Mouse (Mus musculus) hindbrain, embryonic 13.5 days (tissue): ENCODE results near the gene Cdk5rap2. TPM values are rescaled to one million over a fixed set of nuclear protein-coding genes. Genes with fewer than 3 reads are reported as not detected.

Experiments used
- ATAC-seq: fragments of 200-750 bp; cut with Nextera tagmentation; 2 replicates; pipeline ENCODE4 v1.8.0; 2017; ENCODE audit warnings: moderate TSS enrichment; ENCODE audit not compliant: low FRiP score
- H3K27ac ChIP-seq: fragments of 300-500 bp; sonication (generic); 2 replicates; pipeline ENCODE4 v1.5.1; 2015; ENCODE audit warnings: inconsistent platforms, mild to moderate bottlenecking, moderate library complexity
- H3K27me3 ChIP-seq: fragments of 300-500 bp; sonication (generic); 2 replicates; pipeline ENCODE4 v1.6.1; 2015; ENCODE audit warnings: mild to moderate bottlenecking, inconsistent platforms
- H3K36me3 ChIP-seq: fragments of 300-500 bp; sonication (generic); 2 replicates; pipeline ENCODE4 v1.6.1; 2015; ENCODE audit warnings: mild to moderate bottlenecking, inconsistent platforms
- H3K4me1 ChIP-seq: fragments of 300-500 bp; sonication (generic); replicated peaks from 2 replicates; pipeline ENCODE4 v1.6.1; 2015; ENCODE audit warnings: inconsistent platforms
- H3K4me2 ChIP-seq: fragments of 300-500 bp; sonication (generic); 2 replicates; pipeline ENCODE4 v1.6.1; 2015; ENCODE audit warnings: inconsistent platforms, mild to moderate bottlenecking, moderate library complexity
- H3K4me3 ChIP-seq: fragments of 300-500 bp; sonication (generic); 2 replicates; pipeline ENCODE4 v1.5.1; 2015; ENCODE audit warnings: mild to moderate bottlenecking, inconsistent platforms
- H3K9ac ChIP-seq: fragments of 300-500 bp; sonication (generic); 2 replicates; pipeline ENCODE4 v1.6.1; 2015; ENCODE audit warnings: mild to moderate bottlenecking, inconsistent platforms
- H3K9me3 ChIP-seq: fragments of 300-500 bp; sonication (generic); 2 replicates; pipeline ENCODE4 v1.6.1; 2016; ENCODE audit warnings: inconsistent platforms
- WGBS: fragments of 180-500 bp; shearing (Covaris S2); methylation state at CpG from one replicate; pipeline ENCODE4 v1.1.7; 2015; 5-methylcytosine and 5-hydroxymethylcytosine counted together
- polyA plus RNA-seq: library from polyadenylated mRNA; unstranded; fragments of >200 nt; fragmentation: Nextera tagmentation; extraction: Ambion mirVana; gene quantifications from 2 replicates; pipeline ENCODE4 v1.2.1, GENCODE M21; 2015

Gene Cdk5rap2
- polyA plus RNA-seq, 1 experiment from 2014 or later, result 12.5 TPM

DNA sequence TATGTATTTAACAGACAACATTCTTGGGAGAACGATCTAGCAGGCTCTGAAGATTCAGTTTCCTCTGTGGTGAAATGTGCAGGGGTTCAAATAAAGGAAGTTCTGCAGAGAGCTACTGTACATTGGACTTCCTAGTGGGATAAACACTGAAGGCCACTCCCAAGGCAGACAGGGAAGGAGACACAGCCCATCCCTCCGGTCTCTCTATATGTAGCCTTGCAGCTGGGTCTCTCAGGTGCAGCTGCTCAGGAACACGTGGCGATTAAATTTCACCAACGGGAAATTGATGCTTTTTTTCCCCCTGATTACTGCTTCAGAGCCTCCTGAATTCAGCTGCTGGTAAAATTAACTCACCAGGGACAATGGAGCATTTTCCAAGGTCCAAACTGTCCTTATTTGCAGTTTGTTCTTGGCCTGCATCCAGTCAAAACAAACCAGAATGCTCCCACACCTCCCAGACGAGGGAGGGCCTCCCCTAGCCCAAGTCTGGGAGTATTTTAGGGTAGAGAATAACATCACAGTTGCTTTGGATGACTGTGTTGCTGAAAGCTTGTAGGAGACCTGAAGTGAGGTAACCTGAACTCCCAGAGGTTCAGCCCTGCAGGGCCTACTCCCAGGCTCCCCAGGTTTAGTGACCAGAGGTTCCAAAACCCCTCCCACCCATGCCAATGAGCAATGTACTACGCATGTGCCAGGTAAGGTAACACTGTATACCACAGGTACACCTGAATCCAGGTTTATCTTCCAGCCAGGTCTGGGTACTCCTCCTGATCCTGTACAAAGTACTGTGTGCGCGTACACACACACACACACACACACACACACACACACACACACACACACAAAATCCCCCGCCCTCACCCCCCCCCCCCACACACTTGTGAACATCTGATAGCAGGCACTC, 189.7 kb downstream of the Cdk5rap2 start:
- 68% methylated on average over 10 of the region's 10 CpGs for WGBS
- Histone ChIP-seq H3K9ac (no peak overlapping the region; the same call in 1 of the 2 replicates), H3K4me1 (peaks cover 16% of the 10 kb centered on the region), H3K27me3 (no peaks in the 10 kb centered on the region), H3K9me3 (no peaks in the 10 kb centered on the region), H3K4me3 (no peak overlapping the region), H3K36me3 (peaks cover 46% of the 10 kb centered on the region), H3K27ac (peak overlapping the region; percentile 63), H3K4me2 (no peak overlapping the region)
- 0 out of 2 replicates have a peak, but pooled peaks have one; percentile 25 for ATAC-seq

DNA sequence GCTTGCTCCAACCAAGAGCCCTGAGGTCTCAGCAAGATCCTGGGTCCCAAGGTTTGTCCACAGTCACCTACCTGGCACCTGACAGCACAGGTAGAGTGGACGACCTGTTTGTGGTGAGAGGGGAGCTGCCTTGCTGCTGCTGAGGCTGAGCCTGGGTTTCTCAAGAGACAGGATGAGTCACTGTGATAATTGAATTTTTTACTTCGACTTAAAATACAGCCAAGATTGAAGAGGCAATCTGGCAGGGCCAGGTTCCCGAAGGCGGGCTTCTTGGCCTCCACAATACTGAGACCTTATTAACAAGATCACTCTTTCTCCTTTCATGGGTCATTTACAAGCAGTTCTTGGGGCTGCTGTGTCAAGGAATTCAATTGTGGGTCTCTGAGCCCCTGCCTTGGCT, 190.5 kb downstream of the Cdk5rap2 start:
- Histone ChIP-seq H3K9ac (no peak overlapping the region), H3K4me3 (no peak overlapping the region), H3K27ac (0 out of 2 replicates have a peak overlapping the region, but pooled peaks have one; percentile 37), H3K9me3 (no peaks in the 10 kb centered on the region), H3K27me3 (no peaks in the 10 kb centered on the region), H3K4me2 (no peak overlapping the region), H3K4me1 (peaks cover 16% of the 10 kb centered on the region), H3K36me3 (peaks cover 43% of the 10 kb centered on the region)
- no peak for ATAC-seq
- WGBS, result 82% methylated on average over 4 of the region's 4 CpGs

DNA sequence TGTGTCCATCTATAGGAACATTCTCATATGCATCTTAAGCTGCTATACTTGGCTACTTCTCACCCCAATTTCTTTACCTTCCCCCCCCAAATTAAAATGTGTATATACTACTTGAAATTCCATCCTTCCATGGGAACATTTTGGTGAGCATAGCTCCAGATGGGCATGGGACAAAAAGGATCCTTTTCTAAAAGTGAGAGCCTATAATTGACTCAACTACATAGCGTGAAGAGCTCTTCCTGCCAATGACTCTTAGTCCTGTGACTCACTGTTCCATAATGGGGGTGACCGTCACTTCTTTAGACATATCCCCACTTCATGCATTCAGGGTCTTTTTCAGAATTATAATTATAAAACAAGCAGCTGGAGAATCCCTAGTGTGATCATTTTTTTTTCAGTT, 224.3 kb downstream of the Cdk5rap2 start:
- Histone ChIP-seq H3K36me3 (no peaks in the 10 kb centered on the region), H3K27me3 (no peaks in the 10 kb centered on the region)
- 93% methylated on average over 2 of the region's 2 CpGs for WGBS

More for the DNA sequence above, 224.3 kb downstream of the Cdk5rap2 start:
- Histone ChIP-seq H3K9ac (no peak overlapping the region), H3K27ac (no peak overlapping the region), H3K4me3 (no peak overlapping the region), H3K4me1 (no peaks in the 10 kb centered on the region), H3K4me2 (no peak overlapping the region), H3K9me3 (no peaks in the 10 kb centered on the region)
- no peak for ATAC-seq

Other genes starting within 250 kb of the Cdk5rap2 start
- gene Megf9, start 124.6 kb upstream of the Cdk5rap2 start, polyA plus RNA-seq, result 31.3 and 32.1 TPM in 2 replicates